Mouse (Mus musculus): ENCODE measurements around the gene Urb1.
"Not testable (repeated sequence)": the region's sequence is repeated elsewhere in the genome, so short reads cannot be mapped to it uniquely, and the experiment has no call there.

Gene Urb1

DNA sequence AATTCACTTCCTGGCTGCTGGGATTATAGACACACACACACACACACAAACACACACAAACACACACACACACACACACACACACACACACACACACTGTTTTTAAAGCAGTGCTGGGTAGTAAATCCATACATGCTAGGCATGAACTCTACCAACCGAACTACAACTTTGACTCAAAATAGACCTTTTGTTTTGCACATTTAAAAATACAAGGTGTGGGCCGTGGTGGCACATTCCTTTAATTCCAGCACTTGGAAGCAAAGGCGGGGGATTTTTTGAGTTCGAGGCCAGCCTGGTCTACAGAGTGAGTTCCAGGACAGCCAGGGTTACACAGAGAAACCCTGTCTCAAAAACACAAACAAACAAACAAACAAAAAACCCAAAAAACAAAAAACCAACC lies 13.8 kb upstream of the Urb1 start:
- DNase-seq (ENCODE audit: low read depth, low spot score) = not testable (repeated sequence)

DNA sequence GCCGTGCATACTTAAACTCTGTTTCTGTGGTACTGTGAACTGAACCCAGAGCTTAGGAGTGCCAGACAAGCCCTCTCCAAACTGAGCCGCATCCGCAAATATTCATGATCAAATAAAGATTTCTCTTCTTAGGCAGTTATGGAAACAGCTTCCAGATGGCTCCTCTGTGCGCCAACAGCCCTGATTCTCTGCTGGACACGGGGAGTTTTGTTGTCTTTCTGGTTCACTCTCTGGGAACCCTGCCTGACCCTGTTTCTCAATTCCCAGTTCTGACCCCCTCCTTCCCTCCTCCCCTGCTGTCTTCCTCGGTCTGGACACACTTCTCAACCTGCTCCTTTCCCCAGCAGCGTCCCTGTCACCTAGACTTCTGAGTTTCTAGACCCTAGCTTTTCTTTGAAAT lies 12.8 kb upstream of the Urb1 start:
- no peak for DNase-seq (ENCODE audit: low read depth, low spot score)

DNA sequence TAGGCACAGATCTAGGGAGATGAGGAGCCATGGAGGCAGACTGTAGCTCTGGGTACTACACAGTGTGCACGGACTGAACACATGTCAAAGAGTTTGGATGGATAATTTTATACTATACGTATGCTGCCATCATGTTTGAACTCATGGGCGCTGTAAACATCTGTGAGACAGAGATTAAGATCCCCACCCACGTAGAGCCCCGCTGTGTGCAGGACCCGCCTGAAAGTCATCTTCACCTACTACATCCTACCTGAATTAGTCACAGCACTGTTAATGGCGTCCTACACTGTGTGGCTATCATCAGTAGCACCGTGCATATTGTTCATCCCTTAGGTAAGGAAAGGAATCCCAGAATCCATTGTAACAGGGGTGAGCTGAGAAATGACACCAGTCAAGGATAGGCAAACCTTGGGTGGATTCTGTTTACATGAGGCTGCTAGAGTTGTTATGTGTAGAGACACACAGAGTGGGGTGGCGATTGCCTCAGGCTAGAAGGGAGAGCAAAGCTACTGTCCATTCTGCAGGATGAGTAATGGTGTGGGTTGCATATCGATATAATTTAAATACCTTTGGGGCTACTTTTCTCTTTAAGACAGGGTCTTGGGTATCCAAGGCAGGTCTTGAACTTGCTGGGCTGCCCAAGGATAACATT lies 12.2 kb upstream of the Urb1 start:
- no peak for DNase-seq (ENCODE audit: low read depth, low spot score)

GRCm38 (mm10) chr16:90821046-90821697 lies 11.0 kb upstream of the Urb1 start:
- no peak for DNase-seq (ENCODE audit: low read depth, low spot score)

- no peak for DNase-seq (ENCODE audit: low read depth, low spot score)
Measured at GRCm38 (mm10) chr16:90820326-90820725, 10.1 kb upstream of the Urb1 start.

GRCm38 (mm10) chr16:90812086-90812485 lies 1.9 kb upstream of the Urb1 start:
- DNase-seq (ENCODE audit: low read depth, low spot score) = no peak

- no peak for DNase-seq (ENCODE audit: low read depth, low spot score)
Measured at GRCm38 (mm10) chr16:90810716-90811256, 573 bp upstream of the Urb1 start.

DNA sequence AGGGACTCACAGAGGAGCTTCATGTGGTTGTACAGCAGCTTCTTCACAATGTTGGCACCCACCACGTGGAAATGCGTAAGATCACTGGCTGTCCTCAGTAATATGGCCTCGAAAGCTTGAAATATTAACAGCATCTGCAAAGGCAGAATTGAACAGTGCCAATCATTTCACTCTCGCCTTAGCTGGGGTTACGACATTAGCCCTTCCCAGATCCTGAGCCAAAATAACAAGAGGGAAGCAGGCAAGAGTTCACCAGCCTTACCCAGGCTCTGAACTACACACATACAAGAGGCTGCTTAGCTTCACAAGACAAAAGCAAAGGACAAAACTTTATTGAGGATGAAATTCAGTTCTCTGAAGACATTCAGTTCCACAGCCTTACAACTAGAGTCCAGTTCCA lies 5.7 kb downstream of the Urb1 start:
- DNase-seq (ENCODE audit: low read depth, low spot score) = no peak

- no peak for DNase-seq (ENCODE audit: low read depth, low spot score)
Measured at GRCm38 (mm10) chr16:90801928-90802327, 8.3 kb downstream of the Urb1 start.

- no peak for DNase-seq (ENCODE audit: low read depth, low spot score)
Measured at GRCm38 (mm10) chr16:90801251-90801650, 9.0 kb downstream of the Urb1 start.

- DNase-seq (ENCODE audit: low read depth, low spot score) = no peak
Measured at GRCm38 (mm10) chr16:90799840-90800239, 10.4 kb downstream of the Urb1 start.

GRCm38 (mm10) chr16:90798848-90799247 lies 11.4 kb downstream of the Urb1 start:
- DNase-seq (ENCODE audit: low read depth, low spot score) = no peak

GRCm38 (mm10) chr16:90798446-90798845 lies 11.8 kb downstream of the Urb1 start:
- no peak for DNase-seq (ENCODE audit: low read depth, low spot score)

GRCm38 (mm10) chr16:90794708-90795107 lies 15.5 kb downstream of the Urb1 start:
- no peak for DNase-seq (ENCODE audit: low read depth, low spot score)

DNA sequence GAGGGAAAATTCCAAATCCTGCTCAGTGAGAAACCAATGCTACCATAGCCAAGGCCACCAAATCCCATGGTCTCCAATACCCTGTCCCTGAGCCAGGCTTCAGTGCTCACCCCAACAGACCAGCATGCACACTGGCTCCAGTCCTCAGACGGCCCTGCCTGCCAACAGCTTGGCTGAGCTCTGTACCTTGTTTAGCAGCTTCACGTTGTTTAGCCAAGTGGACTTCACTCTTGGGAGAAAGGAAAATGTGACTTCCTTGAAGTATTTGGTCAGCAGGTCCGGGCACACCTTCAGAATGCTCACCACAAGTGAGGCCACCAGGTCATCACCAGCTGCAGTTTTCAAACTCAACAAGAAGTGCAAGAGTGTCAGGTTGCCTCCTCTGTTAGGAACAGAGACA lies 17.7 kb downstream of the Urb1 start:
- DNase-seq (ENCODE audit: low read depth, low spot score) = no peak

DNA sequence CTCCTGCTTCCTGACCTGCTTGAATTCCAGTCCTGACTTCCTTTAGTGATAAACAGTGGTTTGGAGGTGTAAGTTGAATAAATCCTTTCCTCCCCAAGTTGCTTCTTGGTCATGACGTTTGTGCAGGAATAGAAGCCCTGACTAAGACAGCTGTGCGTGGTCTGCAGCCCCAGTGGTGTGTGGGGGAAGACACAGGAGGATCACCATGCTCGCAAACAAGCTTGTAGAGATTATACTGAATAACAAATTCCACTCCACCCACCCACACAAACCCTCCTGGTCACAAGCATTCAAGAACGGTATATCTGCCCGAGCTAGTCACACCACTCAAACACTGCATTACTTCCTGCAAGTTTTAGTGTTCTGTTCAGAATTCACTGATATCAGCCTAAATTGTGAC lies 18.1 kb downstream of the Urb1 start:
- DNase-seq (ENCODE audit: low read depth, low spot score) = no peak

- no peak for DNase-seq (ENCODE audit: low read depth, low spot score)
Measured at GRCm38 (mm10) chr16:90790946-90791345, 19.3 kb downstream of the Urb1 start.

DNA sequence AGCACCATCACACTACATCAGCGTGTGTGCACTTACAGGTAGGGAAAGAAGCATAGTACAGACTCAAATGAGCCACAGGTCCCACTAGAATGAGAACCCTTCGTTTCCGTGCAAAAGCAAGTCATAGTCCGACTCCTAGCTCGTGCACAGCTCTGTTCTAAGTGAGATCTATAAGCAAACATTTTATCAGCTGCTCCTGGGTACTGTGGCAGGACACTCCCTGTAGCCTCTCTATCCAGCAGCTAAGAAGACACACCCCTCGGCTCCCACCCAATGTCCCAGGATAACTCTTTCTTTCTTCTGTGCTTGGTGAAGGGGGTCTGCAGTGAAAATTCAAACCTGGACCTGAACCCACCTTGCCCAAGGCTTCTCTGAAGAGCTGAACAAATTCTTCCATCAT lies 21.6 kb downstream of the Urb1 start:
- no peak for DNase-seq (ENCODE audit: low read depth, low spot score)

DNA sequence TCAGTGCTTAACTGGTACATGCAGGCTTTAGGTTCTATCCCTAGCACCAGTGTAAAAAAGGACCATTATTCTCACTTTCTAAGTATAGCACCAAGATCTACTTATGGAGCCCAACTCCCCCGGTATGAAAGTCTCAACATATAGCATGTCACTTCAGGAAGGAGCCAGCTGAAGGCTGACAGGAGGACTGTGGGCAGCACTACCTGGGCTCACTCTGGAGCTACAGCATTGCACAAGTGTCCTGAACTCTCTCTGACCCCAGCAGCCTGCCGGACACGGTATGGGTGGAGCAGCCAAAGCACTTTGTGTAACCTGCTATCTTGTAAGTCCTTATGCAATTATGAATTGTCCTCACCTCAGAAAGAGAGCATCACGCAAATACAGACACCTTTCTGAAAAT lies 25.0 kb downstream of the Urb1 start:
- DNase-seq (ENCODE audit: low read depth, low spot score) = no peak

- DNase-seq (ENCODE audit: low read depth, low spot score) = no peak
Measured at GRCm38 (mm10) chr16:90783302-90783701, 26.9 kb downstream of the Urb1 start.

DNA sequence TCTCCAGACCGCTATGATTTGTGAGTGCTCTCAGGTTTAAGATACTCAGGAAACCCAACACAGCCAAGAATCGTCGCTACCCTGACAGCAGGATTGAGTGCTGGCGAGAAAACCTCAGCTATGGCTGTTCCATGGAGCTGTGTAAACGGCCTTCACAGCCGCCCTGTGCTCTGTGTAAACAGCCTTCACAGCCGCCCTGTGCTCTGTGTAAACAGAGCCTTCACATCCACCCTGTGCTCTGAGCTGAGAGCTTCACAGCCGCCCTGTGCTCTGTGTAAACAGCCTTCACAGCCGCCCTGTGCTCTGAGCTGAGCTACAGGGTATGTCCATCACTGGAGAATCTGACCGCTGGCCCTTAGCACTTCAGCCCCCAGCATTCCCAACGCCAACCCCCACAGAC lies 30.4 kb downstream of the Urb1 start:
- no peak for DNase-seq (ENCODE audit: low read depth, low spot score)

GRCm38 (mm10) chr16:90775946-90776520 lies 34.2 kb downstream of the Urb1 start:
- DNase-seq (ENCODE audit: low read depth, low spot score) = no peak

DNA sequence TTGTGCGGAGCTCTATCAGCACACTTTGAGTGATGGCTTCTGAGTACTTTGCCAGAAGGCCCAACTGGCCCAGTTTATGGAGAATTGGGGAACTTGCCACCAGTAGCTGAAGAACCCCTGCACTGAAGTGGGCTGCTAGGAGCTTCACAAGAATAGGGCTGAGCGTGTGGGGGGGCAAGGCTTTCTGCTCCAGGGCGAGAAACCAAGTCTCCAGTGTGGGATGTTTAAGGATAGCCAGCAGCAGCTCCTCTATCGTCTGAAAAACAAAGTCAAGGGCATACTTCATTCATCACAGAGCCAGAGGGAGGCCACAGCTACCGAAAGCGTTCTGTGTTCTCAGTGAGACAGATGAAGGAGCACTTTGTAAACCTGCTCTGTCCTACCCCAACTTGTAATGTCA lies 35.6 kb downstream of the Urb1 start:
- DNase-seq (ENCODE audit: low read depth, low spot score) = no peak
